Mouse (Mus musculus) kidney, postnatal 25 days (tissue): Measurements from ENCODE around the gene Tmem106c.

ENCODE experiments used
- DNase-seq, 2 experiments: peaks; one replicate each; pipeline ENCODE4 v3.0.0; 2021; ENCODE audit warnings: mixed read lengths in 2 of 2

Tmem106c gene

DNA sequence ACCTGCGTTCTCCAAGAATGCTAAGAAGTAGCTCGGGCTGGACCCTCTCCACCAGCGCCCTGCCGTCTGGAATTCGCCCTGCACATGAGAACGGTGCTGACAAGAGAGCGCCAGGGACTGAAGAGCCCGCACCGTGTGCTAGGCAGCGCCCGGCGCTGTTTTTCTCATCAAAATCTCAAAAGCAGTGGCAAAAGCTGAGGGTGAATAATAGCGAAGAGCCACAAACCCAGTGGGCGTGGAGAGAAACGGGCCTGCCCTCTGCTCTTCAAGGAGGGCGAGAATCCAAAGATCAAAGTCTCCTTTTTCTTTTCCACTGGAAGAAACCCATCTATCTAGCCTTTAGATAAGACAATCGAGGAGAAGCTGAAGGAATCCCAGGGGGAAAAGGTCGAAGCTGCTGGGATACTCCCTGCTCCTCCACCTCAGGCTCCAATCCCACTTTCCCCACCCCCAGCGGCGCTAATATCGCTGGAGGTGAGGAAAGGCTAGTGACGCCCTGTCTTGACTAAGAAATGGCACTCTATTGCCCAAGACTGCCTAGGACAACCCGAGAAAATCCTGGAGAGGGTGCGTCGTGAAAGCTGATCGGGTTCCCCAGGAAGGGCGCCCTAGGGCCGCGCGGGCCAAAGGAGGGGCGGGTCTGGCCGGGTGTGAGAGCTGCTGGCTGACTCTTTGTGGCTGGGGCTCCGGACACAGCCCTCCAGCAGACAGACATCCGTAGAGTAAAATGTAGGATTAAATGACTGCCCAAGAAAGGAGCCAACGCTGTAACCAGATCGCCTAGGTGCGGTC lies 37.5 kb downstream of the Tmem106c start:
- DNase-seq, result peak; percentile 44 to 59

DNA sequence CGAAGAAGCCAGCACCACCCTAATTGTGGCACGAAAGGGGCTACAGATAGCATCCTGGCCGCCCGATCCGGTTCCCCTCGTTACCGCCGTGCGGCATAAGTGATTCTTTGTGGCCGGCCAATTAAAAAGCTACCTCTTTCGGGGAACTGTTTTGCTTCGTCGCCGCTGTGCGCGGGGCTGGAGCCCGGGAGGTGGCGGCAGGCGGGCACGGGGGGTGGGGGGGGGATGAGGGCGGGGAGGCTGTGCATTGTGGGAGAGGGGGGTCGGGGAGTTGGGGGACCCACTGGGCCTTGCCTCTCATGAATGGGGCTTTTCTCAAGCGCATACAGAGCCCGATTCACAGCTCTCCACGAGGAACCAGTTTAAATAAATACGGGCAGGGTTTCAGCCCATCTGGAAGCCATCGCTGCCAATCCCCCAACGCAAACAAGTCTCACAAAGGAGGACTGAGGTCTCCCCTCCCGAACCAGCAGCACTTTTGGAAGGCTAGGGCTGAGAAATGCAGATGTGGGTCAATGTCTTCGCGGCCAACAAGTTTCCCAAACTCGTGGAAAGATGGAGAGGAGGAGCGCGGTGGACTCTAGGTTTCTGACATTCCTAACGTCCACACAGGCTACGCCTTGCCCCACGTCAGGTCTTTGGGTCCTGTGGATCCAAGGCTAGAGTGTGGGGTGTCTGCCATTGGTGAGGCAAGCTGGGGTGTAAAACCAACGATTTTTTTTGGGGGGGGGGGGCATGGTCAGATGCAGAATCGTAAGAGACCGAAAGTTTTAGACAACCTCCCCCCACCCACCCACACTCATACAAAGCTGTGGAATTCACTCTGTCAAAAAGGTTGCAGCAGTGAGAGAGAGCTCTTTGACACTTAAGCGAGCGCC lies 38.4 kb downstream of the Tmem106c start:
- DNase-seq, result no peak

DNA sequence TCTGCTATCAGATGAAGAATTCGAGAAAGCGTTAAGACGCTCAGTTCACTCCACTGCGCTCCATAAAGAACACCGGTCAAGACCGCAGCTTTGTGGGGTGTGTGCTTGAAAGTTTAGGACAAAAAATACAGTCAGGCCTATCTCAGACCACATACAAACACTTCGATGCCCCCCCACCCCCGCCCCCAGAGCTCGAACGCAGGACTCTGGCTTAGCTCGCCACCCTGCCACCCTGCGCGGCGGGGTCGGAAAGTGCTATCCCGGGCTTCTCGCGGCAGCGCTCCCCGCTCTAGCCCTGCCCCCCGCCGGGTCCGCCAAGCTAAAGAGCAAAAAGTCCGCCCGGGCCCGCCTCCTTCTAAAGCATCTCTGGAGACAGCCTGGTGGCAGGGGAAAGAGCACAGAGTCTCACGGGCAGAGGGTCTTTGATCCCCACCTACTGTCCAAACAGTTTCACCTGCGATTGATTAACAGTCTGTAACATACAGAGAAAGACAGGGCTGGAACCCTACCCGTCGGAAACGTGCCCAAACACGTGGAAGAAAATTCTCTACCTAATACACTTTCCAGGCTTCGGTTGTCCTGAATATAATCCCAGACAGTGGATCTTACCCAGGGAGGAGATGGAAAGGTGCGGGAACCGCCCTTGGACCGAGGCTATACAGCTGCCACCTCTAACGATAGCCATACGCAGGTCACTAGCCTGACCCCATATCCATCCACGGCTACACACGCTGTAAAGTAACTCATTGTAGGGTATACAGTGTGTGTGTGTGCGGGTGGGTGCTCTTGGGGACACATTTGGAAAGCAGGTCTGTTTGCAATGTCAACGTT lies 39.2 kb downstream of the Tmem106c start:
- peak in 1 of 2 experiments; percentile 24 for DNase-seq

DNA sequence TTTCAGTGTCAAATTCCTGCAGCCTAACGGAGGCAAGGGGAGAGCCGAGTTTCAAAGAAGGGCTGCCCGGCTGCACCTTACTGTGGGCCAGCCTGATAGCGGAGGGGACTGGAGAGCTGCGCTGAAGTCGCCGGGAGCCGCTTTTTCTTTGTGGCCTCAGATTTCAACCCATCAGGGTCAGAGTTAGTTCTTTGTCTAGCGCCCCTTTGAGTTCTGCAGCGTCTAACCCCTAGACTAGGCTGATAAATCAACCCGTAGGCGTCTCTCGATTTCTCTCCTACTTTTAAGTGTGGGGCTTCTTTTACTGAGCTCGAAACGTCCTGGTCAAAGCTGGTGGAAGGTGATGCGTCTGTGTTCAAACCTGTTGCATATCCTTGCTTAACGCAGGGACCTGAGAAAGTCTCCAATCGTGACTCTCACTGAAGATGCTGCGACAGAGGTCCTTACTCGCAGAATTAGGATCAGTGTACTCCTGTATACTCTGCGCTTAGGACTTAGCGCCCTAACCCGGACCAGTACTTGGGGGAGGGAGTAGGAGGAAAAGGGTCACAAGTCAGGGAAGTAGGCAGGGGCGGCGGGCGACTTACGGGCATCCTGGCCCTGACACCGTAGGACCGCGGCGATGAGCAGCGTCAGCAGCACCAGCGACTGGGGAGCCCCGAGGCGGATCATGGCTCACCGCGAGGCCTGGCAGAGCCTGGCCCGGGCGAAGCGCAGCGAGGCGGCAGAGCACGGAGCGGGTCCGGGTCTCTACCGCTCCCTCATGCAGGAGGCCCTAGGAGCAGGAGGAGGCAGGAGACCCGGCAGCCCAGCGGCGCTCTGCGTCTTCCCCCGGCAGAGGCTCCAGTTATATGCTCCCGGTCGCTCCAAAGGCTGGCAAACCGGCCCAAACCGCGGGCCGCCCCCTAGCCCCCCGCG lies 40.1 kb downstream of the Tmem106c start, which contains the start of gene Col2a1:
Gene Col2a1 (minus strand): TSS at position 874 of the 918 bp plus-strand sequence.
- peak in 1 of 2 experiments; percentile 11 for DNase-seq

DNA sequence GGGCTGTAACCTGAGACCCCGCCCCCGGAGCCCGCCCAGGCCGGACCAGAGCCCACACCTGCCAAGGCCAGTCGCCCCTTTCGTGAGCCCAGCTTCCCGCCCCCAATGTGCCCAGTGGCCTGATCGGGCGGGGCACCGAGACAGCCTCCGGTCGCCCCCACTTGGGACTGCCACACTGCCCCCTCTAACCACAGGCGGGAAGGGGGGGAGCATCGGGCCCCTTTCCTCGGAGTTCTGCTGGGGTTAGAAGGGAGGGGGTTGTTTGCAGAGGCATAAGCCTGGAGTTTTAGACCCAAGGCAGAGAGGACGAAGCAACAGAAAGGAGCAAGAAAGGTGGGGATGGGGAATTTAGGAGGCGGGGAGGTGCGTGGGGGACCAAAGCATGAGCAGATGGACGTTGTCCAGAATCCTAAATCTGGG lies 40.8 kb downstream of the Tmem106c start:
- DNase-seq, result no peak

DNA sequence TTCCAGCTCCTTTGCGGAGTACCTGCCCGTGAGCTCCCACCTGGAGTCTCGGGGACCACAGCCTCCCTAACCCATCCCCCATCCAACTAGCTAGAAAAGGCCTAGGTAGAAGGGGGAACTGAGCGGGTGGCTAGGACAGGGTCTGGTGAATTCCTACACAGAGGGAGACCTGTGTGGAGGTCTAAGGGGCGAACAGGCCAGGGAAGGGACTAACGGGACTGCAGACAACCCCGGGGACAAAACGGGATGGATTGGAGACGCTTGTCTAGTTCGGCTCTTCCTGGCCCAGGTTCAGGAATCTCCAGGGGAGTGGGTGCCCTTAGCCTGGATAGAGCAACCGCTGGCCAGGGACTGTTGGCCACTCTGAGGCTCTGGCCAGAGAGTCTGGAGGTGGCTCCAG lies 41.2 kb downstream of the Tmem106c start:
- no peak for DNase-seq

DNA sequence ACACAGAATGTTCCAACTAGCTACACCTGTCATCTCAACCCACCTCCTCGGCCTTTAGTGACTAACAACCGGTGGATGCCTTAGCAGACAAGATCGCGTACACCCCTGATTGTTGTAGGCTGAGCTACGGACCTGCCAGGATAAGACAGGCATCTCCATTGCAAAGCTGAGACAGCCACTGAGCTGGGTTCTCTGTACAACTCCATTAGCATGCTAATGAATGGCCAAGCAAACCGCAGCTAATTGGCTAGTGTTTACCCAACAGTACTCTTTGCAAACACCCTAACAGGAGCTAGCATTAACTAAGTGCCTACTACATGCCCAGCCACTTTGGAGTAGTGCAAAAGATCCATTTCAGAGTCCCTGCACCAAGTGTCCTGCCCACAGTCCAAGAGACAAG lies 48.8 kb downstream of the Tmem106c start:
- DNase-seq, result no peak

DNA sequence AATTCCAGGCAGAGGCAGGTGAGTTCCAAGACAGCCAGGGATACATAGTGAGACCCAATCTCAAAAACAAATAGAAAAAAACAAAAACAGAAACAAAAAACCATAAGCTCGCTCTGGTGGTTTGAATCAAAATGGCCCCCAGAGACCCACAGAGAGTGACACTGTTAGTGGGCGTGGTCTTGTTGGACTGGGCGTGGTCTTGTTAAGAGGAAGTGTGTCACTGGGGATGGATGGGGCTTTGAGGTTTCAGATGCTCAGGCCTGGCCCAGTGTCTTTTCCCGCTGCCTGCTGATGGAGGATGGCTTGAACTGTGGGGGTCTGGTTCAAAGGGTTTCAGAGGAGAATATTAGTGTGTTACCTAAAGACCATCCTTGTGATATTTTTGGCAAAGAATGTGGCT lies 53.9 kb downstream of the Tmem106c start:
- no peak for DNase-seq

DNA sequence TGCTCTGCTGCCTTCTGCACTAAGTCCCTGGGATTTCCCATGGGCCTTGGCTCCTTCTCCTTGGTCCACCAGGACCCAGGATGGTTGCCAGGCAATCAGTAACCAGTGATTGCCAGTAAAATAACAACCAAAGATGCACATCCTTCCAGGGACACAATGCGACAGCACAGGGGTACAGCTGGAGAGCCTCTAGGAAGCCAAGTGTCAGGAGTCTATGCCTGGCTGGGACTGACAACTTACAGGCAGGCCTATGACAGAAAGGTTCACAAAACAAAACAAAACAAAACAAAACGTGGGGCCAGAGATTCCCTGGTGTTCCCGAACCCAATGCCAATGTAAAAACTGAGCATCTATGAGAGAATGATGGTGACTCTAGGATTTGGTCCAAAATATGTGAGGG lies 55.0 kb downstream of the Tmem106c start:
- DNase-seq, result no peak
